ENCODE assay signal across 22 mouse cellular contexts in genomic region chr19:28465779-28466178, GRCm38 (mm10).
"Had no signal": no experiment of that assay in that cellular context is flagged by ENCODE, and none has a peak within 500 bp of the region (broad histone marks: within the 10 kb centered on the region; RNA-seq: fewer than 3 reads in every experiment).

No protein-coding gene starts in this region.

- H3K4me1 ChIP-seq: hindbrain, embryonic 15.5 days; kidney, embryonic 15.5 days; limb, embryonic 15.5 days; liver, embryonic 12.5 days had no signal

- H3K27ac ChIP-seq: heart, adult 2 months; hindbrain, embryonic 13.5 days; hindbrain, embryonic 15.5 days; hindbrain, postnatal 0 days; kidney, embryonic 15.5 days; kidney, postnatal 0 days; limb, embryonic 13.5 days; limb, embryonic 15.5 days; liver, embryonic 12.5 days; liver, embryonic 14.5 days had no signal

- H3K27me3 ChIP-seq: hindbrain, embryonic 13.5 days; hindbrain, embryonic 15.5 days; kidney, embryonic 15.5 days; limb, embryonic 13.5 days; limb, embryonic 15.5 days; liver, embryonic 12.5 days had no signal

- H3K36me3 ChIP-seq: hindbrain, embryonic 13.5 days; hindbrain, embryonic 15.5 days; kidney, embryonic 15.5 days; limb, embryonic 13.5 days; limb, embryonic 15.5 days; liver, embryonic 12.5 days had no signal

- H3K9ac ChIP-seq: forebrain, postnatal 0 days; hindbrain, embryonic 13.5 days; hindbrain, embryonic 15.5 days; kidney, embryonic 15.5 days; limb, embryonic 13.5 days; limb, embryonic 15.5 days; liver, embryonic 12.5 days; liver, embryonic 14.5 days had no signal

- H3K4me3 ChIP-seq: heart, adult 2 months; hindbrain, embryonic 13.5 days; hindbrain, embryonic 15.5 days; kidney, embryonic 15.5 days; limb, embryonic 13.5 days; limb, embryonic 15.5 days; liver, embryonic 12.5 days had no signal

- H3K9me3 ChIP-seq: hindbrain, embryonic 13.5 days; hindbrain, embryonic 15.5 days; kidney, embryonic 15.5 days; limb, embryonic 13.5 days; limb, embryonic 15.5 days; liver, embryonic 12.5 days had no signal

- H3K4me2 ChIP-seq: hindbrain, embryonic 13.5 days; hindbrain, embryonic 15.5 days; kidney, embryonic 15.5 days; limb, embryonic 13.5 days; limb, embryonic 15.5 days; liver, embryonic 12.5 days had no signal

- ATAC-seq: forebrain, postnatal 0 days; hindbrain, postnatal 0 days; intestine, embryonic 16.5 days; liver, embryonic 12.5 days had no signal

- DNase-seq: forebrain, postnatal 0 days; gastrocnemius, postnatal 14 days; gastrocnemius, postnatal 36 days; heart, adult 2 months; heart, postnatal 10 days; kidney, adult 11 months; kidney, adult 2 months; kidney, adult 9 months; kidney, postnatal 14 days; kidney, postnatal 36 days; layer of hippocampus, postnatal 36 days; left cerebral cortex, postnatal 4 days had no signal
